Mouse (Mus musculus): ENCODE results near the gene Cstb. TPM values are rescaled to one million over a fixed set of nuclear protein-coding genes. Genes with fewer than 3 reads are reported as not detected.

The Cstb gene
- polyA plus RNA-seq, 1 experiment: 20.4 TPM

GRCm38 (mm10) chr10:78428070-78428469 is 2.6 kb downstream of the Cstb start:
- no peak overlapping the region for H3K27ac ChIP-seq (ENCODE audit: insufficient read depth, low read length)
- H3K27me3 ChIP-seq (ENCODE audit: control insufficient read depth, insufficient read depth, low read length): no peaks in the 10 kb centered on the region
- WGBS: 95% methylated on average over 11 of the region's 11 CpGs
- peaks cover 7% of the 10 kb centered on the region; the same call in 1 of the 2 replicates for H3K4me1 ChIP-seq (ENCODE audit: control insufficient read depth, insufficient read depth, insufficient read length)
- DNase-seq (ENCODE audit: low read depth in 1 of 2, low spot score in 2 of 2): no peak
- H3K4me3 ChIP-seq (ENCODE audit: extremely low read depth, insufficient read depth, insufficient read length): no peak overlapping the region
- TF ChIP-seq POLR2A (IDR thresholded peaks at IDR 0.05; ENCODE audit: low read depth, low read length) (no peak), CTCF (IDR thresholded peaks at IDR 0.05; ENCODE audit: extremely low read depth, insufficient read depth, insufficient read length, insufficient replicate concordance) (no peak)
- 0 out of 2 replicates have a peak, but pooled peaks cover 1% of the 10 kb centered on the region for H3K36me3 ChIP-seq (ENCODE audit: control insufficient read depth, insufficient read depth, low read length)

- TF ChIP-seq POLR2A (IDR thresholded peaks at IDR 0.05; ENCODE audit: low read depth, low read length) (no peak), CTCF (IDR thresholded peaks at IDR 0.05; ENCODE audit: extremely low read depth, insufficient read depth, insufficient read length, insufficient replicate concordance) (no peak)
- no peaks in the 10 kb centered on the region for H3K27me3 ChIP-seq (ENCODE audit: control insufficient read depth, insufficient read depth, low read length)
These were observed 3.7 kb downstream of the Cstb start for GRCm38 (mm10) chr10:78429180-78429579.

DNA sequence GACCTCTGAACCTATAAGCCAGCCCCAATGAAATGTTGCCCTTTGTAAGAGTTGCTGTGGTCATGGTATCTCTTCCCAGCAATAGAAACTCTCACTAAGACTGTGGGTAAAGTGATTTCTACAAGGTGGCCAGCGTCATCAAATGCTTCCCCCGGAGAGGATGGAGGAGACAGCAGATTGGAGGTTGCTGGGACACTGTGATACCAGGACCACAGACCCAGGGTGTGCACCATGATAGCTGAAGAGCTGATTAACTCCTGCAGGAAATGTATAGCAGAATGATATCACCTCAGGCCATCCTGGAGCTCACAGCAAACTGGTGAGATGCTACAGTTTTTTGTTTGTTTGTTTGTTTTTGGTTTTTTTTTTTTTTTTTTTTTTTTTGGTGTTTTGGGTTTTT is 4.3 kb downstream of the Cstb start:
- H3K4me3 ChIP-seq (ENCODE audit: extremely low read depth, insufficient read depth, insufficient read length): no peak overlapping the region
- no peak overlapping the region for H3K27ac ChIP-seq (ENCODE audit: insufficient read depth, low read length)
- no peaks in the 10 kb centered on the region for H3K27me3 ChIP-seq (ENCODE audit: control insufficient read depth, insufficient read depth, low read length)
- 0 out of 2 replicates have a peak, but pooled peaks cover 1% of the 10 kb centered on the region for H3K36me3 ChIP-seq (ENCODE audit: control insufficient read depth, insufficient read depth, low read length)
- 88% methylated on average over 2 of the region's 2 CpGs for WGBS
- DNase-seq (ENCODE audit: low read depth in 1 of 2, low spot score in 2 of 2): no peak
- TF ChIP-seq POLR2A (IDR thresholded peaks at IDR 0.05; ENCODE audit: low read depth, low read length): no peak
- TF ChIP-seq CTCF (IDR thresholded peaks at IDR 0.05; ENCODE audit: extremely low read depth, insufficient read depth, insufficient read length, insufficient replicate concordance): no peak
- peaks cover 7% of the 10 kb centered on the region; the same call in 1 of the 2 replicates for H3K4me1 ChIP-seq (ENCODE audit: control insufficient read depth, insufficient read depth, insufficient read length)

More at GRCm38 (mm10) chr10:78429180-78429579, 3.7 kb downstream of the Cstb start:
- Histone ChIP-seq H3K36me3 (ENCODE audit: control insufficient read depth, insufficient read depth, low read length) (0 out of 2 replicates have a peak, but pooled peaks cover 1% of the 10 kb centered on the region), H3K27ac (ENCODE audit: insufficient read depth, low read length) (no peak overlapping the region), H3K4me1 (ENCODE audit: control insufficient read depth, insufficient read depth, insufficient read length) (peaks cover 7% of the 10 kb centered on the region; the same call in 1 of the 2 replicates), H3K4me3 (ENCODE audit: extremely low read depth, insufficient read depth, insufficient read length) (no peak overlapping the region)
- WGBS: 79% methylated on average over 5 of the region's 5 CpGs
- no peak for DNase-seq (ENCODE audit: low read depth in 1 of 2, low spot score in 2 of 2)

DNA sequence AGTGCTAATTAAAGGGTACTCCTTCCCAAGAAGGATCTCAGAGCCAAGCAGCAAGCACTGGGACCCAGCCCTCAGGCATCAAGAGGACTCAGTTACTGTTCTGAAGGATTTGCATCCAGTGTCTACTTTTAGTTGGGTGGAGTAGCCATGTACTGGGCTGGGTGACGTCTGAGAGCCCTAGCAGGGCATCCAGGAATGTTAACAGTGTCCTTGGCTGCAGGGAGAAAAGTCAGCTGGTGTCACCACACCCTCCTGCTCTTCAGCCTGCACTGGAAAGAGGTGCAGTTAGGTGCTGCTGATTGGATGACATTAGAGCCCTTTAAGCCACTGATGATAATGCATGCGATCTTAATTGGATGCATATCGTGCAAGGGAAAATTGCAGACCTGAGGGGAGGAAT is 7.4 kb downstream of the Cstb start:
- no peaks in the 10 kb centered on the region for H3K27me3 ChIP-seq (ENCODE audit: control insufficient read depth, insufficient read depth, low read length)
- no peak for DNase-seq (ENCODE audit: low read depth in 1 of 2, low spot score in 2 of 2)
- WGBS: 86% methylated on average over 3 of the region's 3 CpGs
- H3K36me3 ChIP-seq (ENCODE audit: control insufficient read depth, insufficient read depth, low read length): no peaks in the 10 kb centered on the region
- no peak overlapping the region for H3K27ac ChIP-seq (ENCODE audit: insufficient read depth, low read length)
- TF ChIP-seq POLR2A (IDR thresholded peaks at IDR 0.05; ENCODE audit: low read depth, low read length) (no peak), CTCF (IDR thresholded peaks at IDR 0.05; ENCODE audit: extremely low read depth, insufficient read depth, insufficient read length, insufficient replicate concordance) (no peak)
- no peak overlapping the region for H3K4me3 ChIP-seq (ENCODE audit: extremely low read depth, insufficient read depth, insufficient read length)
- no peaks in the 10 kb centered on the region for H3K4me1 ChIP-seq (ENCODE audit: control insufficient read depth, insufficient read depth, insufficient read length)

GRCm38 (mm10) chr10:78438094-78438493 is 12.6 kb downstream of the Cstb start:
- 20% methylated on average over 5 of the region's 5 CpGs for WGBS
- TF ChIP-seq CTCF (IDR thresholded peaks at IDR 0.05; ENCODE audit: extremely low read depth, insufficient read depth, insufficient read length, insufficient replicate concordance): peak; percentile 90; the same call in 1 of the 2 replicates
- TF ChIP-seq POLR2A (IDR thresholded peaks at IDR 0.05; ENCODE audit: low read depth, low read length): no peak
- Histone ChIP-seq H3K36me3 (ENCODE audit: control insufficient read depth, insufficient read depth, low read length) (peaks cover 3% of the 10 kb centered on the region; the same call in 1 of the 2 replicates), H3K4me1 (ENCODE audit: control insufficient read depth, insufficient read depth, insufficient read length) (no peaks in the 10 kb centered on the region), H3K4me3 (ENCODE audit: extremely low read depth, insufficient read depth, insufficient read length) (no peak overlapping the region), H3K27me3 (ENCODE audit: control insufficient read depth, insufficient read depth, low read length) (no peaks in the 10 kb centered on the region), H3K27ac (ENCODE audit: insufficient read depth, low read length) (no peak overlapping the region)
- peak; percentile 29 to 80 for DNase-seq (ENCODE audit: low read depth in 1 of 2, low spot score in 2 of 2)

GRCm38 (mm10) chr10:78439550-78439949 is 14.1 kb downstream of the Cstb start:
- Histone ChIP-seq H3K4me3 (ENCODE audit: extremely low read depth, insufficient read depth, insufficient read length) (no peak overlapping the region), H3K27me3 (ENCODE audit: control insufficient read depth, insufficient read depth, low read length) (no peaks in the 10 kb centered on the region), H3K27ac (ENCODE audit: insufficient read depth, low read length) (no peak overlapping the region), H3K4me1 (ENCODE audit: control insufficient read depth, insufficient read depth, insufficient read length) (no peaks in the 10 kb centered on the region), H3K36me3 (ENCODE audit: control insufficient read depth, insufficient read depth, low read length) (peaks cover 5% of the 10 kb centered on the region; the same call in 1 of the 2 replicates)
- peak; percentile 19; the same call in 1 of the 2 replicates for TF ChIP-seq CTCF (IDR thresholded peaks at IDR 0.05; ENCODE audit: extremely low read depth, insufficient read depth, insufficient read length, insufficient replicate concordance)
- no peak for TF ChIP-seq POLR2A (IDR thresholded peaks at IDR 0.05; ENCODE audit: low read depth, low read length)
- WGBS: 68% methylated on average over 5 of the region's 5 CpGs
- DNase-seq (ENCODE audit: low read depth in 1 of 2, low spot score in 2 of 2): no peak

- DNase-seq (ENCODE audit: low read depth in 1 of 2, low spot score in 2 of 2): no peak
- no peaks in the 10 kb centered on the region for H3K27me3 ChIP-seq (ENCODE audit: control insufficient read depth, insufficient read depth, low read length)
- WGBS: 81% methylated on average over 7 of the region's 7 CpGs
- H3K36me3 ChIP-seq (ENCODE audit: control insufficient read depth, insufficient read depth, low read length): peaks cover 6% of the 10 kb centered on the region; the same call in 1 of the 2 replicates
- H3K4me1 ChIP-seq (ENCODE audit: control insufficient read depth, insufficient read depth, insufficient read length): no peaks in the 10 kb centered on the region
- no peak overlapping the region for H3K27ac ChIP-seq (ENCODE audit: insufficient read depth, low read length)
- no peak overlapping the region for H3K4me3 ChIP-seq (ENCODE audit: extremely low read depth, insufficient read depth, insufficient read length)
- TF ChIP-seq POLR2A (IDR thresholded peaks at IDR 0.05; ENCODE audit: low read depth, low read length): no peak
- TF ChIP-seq CTCF (IDR thresholded peaks at IDR 0.05; ENCODE audit: extremely low read depth, insufficient read depth, insufficient read length, insufficient replicate concordance): no peak
These were observed 14.5 kb downstream of the Cstb start for GRCm38 (mm10) chr10:78439990-78440389.
